Mouse (Mus musculus): ENCODE data around the gene CK137956.

DNA sequence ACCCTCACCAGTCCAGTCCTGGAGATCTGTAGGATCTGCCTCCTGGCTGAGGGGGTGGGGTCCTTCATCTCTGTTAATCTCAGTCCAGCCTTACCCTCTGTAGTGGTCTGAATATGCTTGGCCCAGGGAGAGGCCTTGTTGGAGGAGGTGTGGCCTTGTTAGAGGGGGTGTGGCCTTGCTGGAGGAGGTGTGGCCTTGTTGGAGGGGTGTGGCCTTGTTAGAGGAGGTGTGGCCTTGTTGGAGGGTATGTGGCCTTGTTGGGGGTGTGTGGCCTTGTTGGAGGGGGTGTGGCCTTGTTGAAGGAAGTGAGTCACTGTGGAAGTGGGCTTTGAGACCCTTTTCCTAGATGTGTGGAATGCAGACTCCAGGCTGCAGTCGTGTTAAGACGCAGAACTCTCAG, 13.7 kb upstream of the CK137956 start:
- TF ChIP-seq CTCF (IDR thresholded peaks at IDR 0.05): no peak
- TF ChIP-seq EP300 (IDR thresholded peaks at IDR 0.05): no peak

Data from lung, postnatal 0 days (tissue).